Comparison of ENCODE assay signal across 7 mouse cellular contexts in the genomic region with DNA sequence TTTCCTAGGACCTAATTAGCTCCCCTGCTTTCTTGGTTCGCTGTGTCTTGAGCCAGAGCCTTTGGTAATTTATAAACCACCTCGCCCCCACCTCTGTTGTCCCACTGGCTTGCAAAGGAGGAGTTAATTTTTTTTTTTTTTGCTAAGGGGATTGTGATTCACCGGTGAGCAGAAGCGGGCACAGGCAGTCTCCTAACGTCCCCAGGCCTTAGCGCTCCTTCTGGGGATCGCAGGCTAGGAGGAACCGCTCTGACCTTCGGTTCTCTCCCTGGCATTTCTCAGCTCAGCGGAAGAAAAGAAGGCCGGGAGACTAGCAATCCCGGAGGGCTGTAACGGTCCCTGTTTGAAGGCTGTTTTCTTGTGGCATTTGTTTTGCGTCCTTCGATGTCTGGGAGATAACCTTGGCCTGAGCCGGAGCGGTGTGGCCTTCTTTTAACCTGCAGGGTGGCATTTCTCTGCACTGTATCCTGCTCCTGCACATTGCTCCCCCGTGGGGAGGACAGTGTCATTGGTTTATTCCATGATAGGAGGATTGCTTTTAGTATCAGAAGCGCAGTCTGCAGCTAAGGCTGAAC. TPM values are rescaled to one million over a fixed set of nuclear protein-coding genes. Genes with fewer than 3 reads are reported as not detected.
A peak's percentile ranks its signal among the peaks of the same experiment; 100 is the strongest.
DNase-seq lines count a peak whose midpoint lies in the region; ATAC-seq lines count a peak whose summit lies in the region.

No protein-coding gene starts in this region.

- WGBS in embryonic facial prominence, embryonic 13.5 days = 11% methylated on average over 19 of the region's 19 CpGs
- WGBS in stomach, embryonic 14.5 days = 12% methylated on average over 19 of the region's 19 CpGs

- intact Hi-C loops in heart, postnatal 10 days (cut with DNase I) = loop anchor here (5.0 kb wide), 1 partner anchor 284 kb away; no protein-coding TSS in a partner anchor

- peak overlapping the region; percentile 77 for H3K9ac ChIP-seq in embryonic facial prominence, embryonic 13.5 days
- 0 out of 2 replicates have a peak overlapping the region, but pooled peaks have one; percentile 36 for H3K9ac ChIP-seq in stomach, embryonic 14.5 days (replicated peaks; ENCODE audit: low read depth, low read length)

- peak overlapping the region; percentile 67 for H3K4me3 ChIP-seq in embryonic facial prominence, embryonic 13.5 days
- H3K4me3 ChIP-seq in megakaryocyte, embryonic 14.5 days (replicated peaks) = peak overlapping the region; percentile 94
- peak overlapping the region; percentile 63 for H3K4me3 ChIP-seq in stomach, embryonic 14.5 days (ENCODE audit: low read depth, low read length)

- no peak for ATAC-seq in embryonic facial prominence, embryonic 13.5 days (ENCODE audit: insufficient number of reproducible peaks, insufficient read depth, low FRiP score, low TSS enrichment, low read depth)
- no peak for ATAC-seq in stomach, embryonic 14.5 days (ENCODE audit: insufficient number of reproducible peaks, insufficient read depth, low FRiP score, low read depth)

- no peaks in the 10 kb centered on the region for H3K36me3 ChIP-seq in embryonic facial prominence, embryonic 13.5 days
- no peaks in the 10 kb centered on the region for H3K36me3 ChIP-seq in megakaryocyte, embryonic 14.5 days (replicated peaks; ENCODE audit: low read length)
- no peaks in the 10 kb centered on the region for H3K36me3 ChIP-seq in stomach, embryonic 14.5 days (ENCODE audit: control insufficient read depth, insufficient read depth, low read length)

- H3K9me3 ChIP-seq in embryonic facial prominence, embryonic 13.5 days = no peaks in the 10 kb centered on the region
- no peaks in the 10 kb centered on the region for H3K9me3 ChIP-seq in megakaryocyte, embryonic 14.5 days
- H3K9me3 ChIP-seq in stomach, embryonic 14.5 days (ENCODE audit: control insufficient read depth, low read depth, low read length) = no peaks in the 10 kb centered on the region

- no peak overlapping the region for H3K27ac ChIP-seq in embryonic facial prominence, embryonic 13.5 days
- H3K27ac ChIP-seq in stomach, embryonic 14.5 days (ENCODE audit: low read length) = no peak overlapping the region

- peak; percentile 45 for DNase-seq in ES-CJ7 (ENCODE audit: low read depth, low spot score)
- DNase-seq in adrenal gland, adult 2 months = peak; percentile 88
- DNase-seq in heart, postnatal 10 days = peak; percentile 46 to 50
- peak; percentile 45 to 63 for DNase-seq in layer of hippocampus, adult 18-20 months (ENCODE audit: low spot score in 2 of 2)

- peak overlapping the region; percentile 99 for H3K4me2 ChIP-seq in embryonic facial prominence, embryonic 13.5 days
- H3K4me2 ChIP-seq in stomach, embryonic 14.5 days (replicated peaks; ENCODE audit: low read depth, low read length) = peak overlapping the region; percentile 94

- H3K4me1 ChIP-seq in embryonic facial prominence, embryonic 13.5 days = peaks cover 11% of the 10 kb centered on the region
- peaks cover 18% of the 10 kb centered on the region for H3K4me1 ChIP-seq in megakaryocyte, embryonic 14.5 days
- peaks cover 6% of the 10 kb centered on the region; the same call in 1 of the 2 replicates for H3K4me1 ChIP-seq in stomach, embryonic 14.5 days (ENCODE audit: control insufficient read depth, insufficient read depth, low read length)

- peaks cover 3% of the 10 kb centered on the region; the same call in 1 of the 2 replicates for H3K27me3 ChIP-seq in embryonic facial prominence, embryonic 13.5 days
- H3K27me3 ChIP-seq in megakaryocyte, embryonic 14.5 days (replicated peaks) = peaks cover 53% of the 10 kb centered on the region
- H3K27me3 ChIP-seq in stomach, embryonic 14.5 days (ENCODE audit: control insufficient read depth, insufficient read depth, low read length) = no peaks in the 10 kb centered on the region

RNA-seq across cellular contexts. Expression of gene Nceh1, which starts 0.9 kb away (rescaled TPM):
- total RNA-seq in adrenal gland, adult 2 months (2021) = 100 to 1,000 TPM; 138 to 247 TPM
- polyA plus RNA-seq in adrenal gland, adult 2 months (2012; rRNA removed) = 314 and 323 TPM in 2 replicates
- polyA plus RNA-seq in embryonic facial prominence, embryonic 13.5 days (2015; fragmentation: Nextera tagmentation; extraction: Ambion mirVana) = 3.9 and 4.8 TPM in 2 replicates
- 100 to 1,000 TPM; 167 TPM for total RNA-seq in heart, postnatal 10 days (2021)
- 100 to 1,000 TPM; 108 to 114 TPM for total RNA-seq in layer of hippocampus, adult 18-20 months (2021)
- 1.8 TPM in 1 of 2 replicates, not detected in the other for polyA plus RNA-seq in megakaryocyte, embryonic 14.5 days (2012; ENCODE audit: insufficient read depth, low replicate concordance)
- 6.7 and 7.5 TPM in 2 replicates for polyA plus RNA-seq in stomach, embryonic 14.5 days (2014; fragmentation: Nextera tagmentation; extraction: Ambion mirVana)

RNA-seq across cellular contexts. Expression of gene Ect2, which starts 30.0 kb away (rescaled TPM):
- 1 to 10 TPM; 2.2 to 4.2 TPM for total RNA-seq in adrenal gland, adult 2 months (2021)
- polyA plus RNA-seq in adrenal gland, adult 2 months (2012; rRNA removed) = 0.30 and 0.82 TPM in 2 replicates
- polyA plus RNA-seq in embryonic facial prominence, embryonic 13.5 days (2015; fragmentation: Nextera tagmentation; extraction: Ambion mirVana) = 44.9 and 47.5 TPM in 2 replicates
- 1 to 10 TPM; 9.3 to 9.6 TPM for total RNA-seq in heart, postnatal 10 days (2021)
- under 1 TPM; 0.28 to 0.54 TPM for total RNA-seq in layer of hippocampus, adult 18-20 months (2021)
- 0.09 and 5.1 TPM in 2 replicates for polyA plus RNA-seq in megakaryocyte, embryonic 14.5 days (2012; ENCODE audit: insufficient read depth, low replicate concordance)
- 59.1 and 60.7 TPM in 2 replicates for polyA plus RNA-seq in stomach, embryonic 14.5 days (2014; fragmentation: Nextera tagmentation; extraction: Ambion mirVana)

Comparison
In these comparisons a context has a peak if more than half of its experiments do, and no peak if none do; other contexts are left out.
1. RNA of gene Nceh1, which starts 0.9 kb away (polyA plus RNA-seq): 314 to 323 TPM in adrenal gland, adult 2 months; 6.7 to 7.5 TPM in stomach, embryonic 14.5 days, 3.9 to 4.8 TPM in embryonic facial prominence, embryonic 13.5 days and 1.8 TPM in megakaryocyte, embryonic 14.5 days; every median in the first group is over 10 times any median in the second.
2. Peak in every context shown above with its lines, with median percentiles within 50 percentile points of each other: DNase-seq and H3K4me3 ChIP-seq.